Mouse (Mus musculus) ES-Bruce4 (cell line): ENCODE results near the gene Aoc1. TPM values are rescaled to one million over a fixed set of nuclear protein-coding genes. Genes with fewer than 3 reads are reported as not detected.

Experiments
- H3K27ac ChIP-seq: 2 replicates; pipeline ENCODE4 v1.5.1; 2012; ENCODE audit warnings: low read length, inconsistent platforms; ENCODE audit not compliant: insufficient read depth
- H3K27me3 ChIP-seq: 2 replicates; pipeline ENCODE4 v1.6.1; 2012; ENCODE audit warnings: mild to moderate bottlenecking, low read length, inconsistent platforms; ENCODE audit not compliant: control insufficient read depth, poor library complexity, insufficient read depth, severe bottlenecking
- H3K36me3 ChIP-seq: 2 replicates; pipeline ENCODE4 v1.6.1; 2012; ENCODE audit warnings: inconsistent platforms, mild to moderate bottlenecking, low read length, moderate library complexity; ENCODE audit not compliant: control insufficient read depth, poor library complexity, insufficient read depth, severe bottlenecking
- H3K4me1 ChIP-seq: one replicate; pipeline ENCODE4 v1.8.1; 2011; ENCODE audit warnings: low read length; ENCODE audit not compliant: control insufficient read depth, insufficient read depth
- H3K4me3 ChIP-seq: 2 replicates; pipeline ENCODE4 v1.5.1; 2011; ENCODE audit warnings: low read depth, mild to moderate bottlenecking, low read length
- H3K9ac ChIP-seq: 2 replicates; pipeline ENCODE4 v1.6.1; 2012; ENCODE audit warnings: low read depth, mild to moderate bottlenecking, inconsistent platforms; ENCODE audit not compliant: poor library complexity, severe bottlenecking
- H3K9me3 ChIP-seq: replicated peaks from 2 replicates; pipeline ENCODE4 v1.6.1; 2012; ENCODE audit warnings: mild to moderate bottlenecking, low read length, inconsistent platforms; ENCODE audit not compliant: control insufficient read depth, poor library complexity, insufficient read depth, severe bottlenecking
- CTCF ChIP-seq: IDR thresholded peaks from one replicate; pipeline ENCODE4 v1.8.1; 2011; ENCODE audit warnings: low read depth, low read length
- EP300 ChIP-seq: IDR thresholded peaks from 2 replicates; pipeline ENCODE4 v1.6.1; 2011; ENCODE audit warnings: low read depth, low read length; ENCODE audit not compliant: insufficient read depth
- POLR2A ChIP-seq: IDR thresholded peaks from one replicate; pipeline ENCODE4 v1.8.1; 2011; ENCODE audit warnings: low read length; ENCODE audit not compliant: insufficient read depth
- polyA plus RNA-seq: library from polyadenylated mRNA; stranded (reverse); fragments of >200 nt; gene quantifications from 2 replicates; pipeline ENCODE4 v1.2.4, GENCODE M21; 2011; ENCODE audit warnings: low read depth; ENCODE audit not compliant: missing spikeins, insufficient read depth, insufficient read length

Aoc1 gene
- polyA plus RNA-seq, 1 experiment, result 0.30 TPM

DNA sequence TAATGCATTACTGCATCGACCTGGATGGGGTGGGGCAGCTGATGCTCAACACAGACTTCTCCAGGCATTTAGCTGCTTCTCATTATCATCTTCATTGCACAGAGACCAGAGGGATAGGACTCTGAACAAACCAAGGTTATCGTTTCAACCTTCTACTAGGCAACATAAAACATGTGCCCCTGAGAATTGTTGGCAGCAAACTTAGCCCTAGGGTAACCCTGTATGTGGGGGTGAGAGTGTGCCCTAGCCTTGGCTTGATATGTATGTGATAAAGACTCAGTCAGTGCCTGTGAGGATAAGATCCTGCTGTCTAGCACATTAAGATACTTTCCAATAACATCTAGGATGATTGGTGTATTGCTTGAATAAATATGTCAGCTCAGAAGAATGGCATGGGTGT is 76.9 kb downstream of the Aoc1 start:
- no peak overlapping the region for H3K4me3 ChIP-seq
- no peaks in the 10 kb centered on the region for H3K27me3 ChIP-seq
- TF ChIP-seq CTCF (no peak), EP300 (no peak), POLR2A (no peak)
- H3K9ac ChIP-seq, result no peak overlapping the region
- H3K36me3 ChIP-seq, result no peaks in the 10 kb centered on the region
- H3K4me1 ChIP-seq, result no peaks in the 10 kb centered on the region
- H3K9me3 ChIP-seq, result no peaks in the 10 kb centered on the region
- H3K27ac ChIP-seq, result no peak overlapping the region

- H3K9me3 ChIP-seq, result no peaks in the 10 kb centered on the region
- H3K36me3 ChIP-seq, result no peaks in the 10 kb centered on the region
- H3K27ac ChIP-seq, result no peak overlapping the region
- H3K9ac ChIP-seq, result no peak overlapping the region
- no peak overlapping the region for H3K4me3 ChIP-seq
- H3K27me3 ChIP-seq, result no peaks in the 10 kb centered on the region
- TF ChIP-seq EP300, result no peak
- TF ChIP-seq CTCF, result no peak
- no peak for TF ChIP-seq POLR2A
- no peaks in the 10 kb centered on the region for H3K4me1 ChIP-seq
Measured at GRCm38 (mm10) chr6:48950676-48951075, 78.0 kb downstream of the Aoc1 start.

- Histone ChIP-seq H3K9ac (no peak overlapping the region), H3K4me3 (no peak overlapping the region), H3K27ac (no peak overlapping the region), H3K36me3 (no peaks in the 10 kb centered on the region), H3K27me3 (no peaks in the 10 kb centered on the region), H3K4me1 (no peaks in the 10 kb centered on the region), H3K9me3 (no peaks in the 10 kb centered on the region)
- TF ChIP-seq POLR2A (no peak), EP300 (no peak), CTCF (no peak)
Measured at GRCm38 (mm10) chr6:48951630-48952029, 78.9 kb downstream of the Aoc1 start.

GRCm38 (mm10) chr6:48953220-48953619 is 80.5 kb downstream of the Aoc1 start:
- Histone ChIP-seq H3K4me3 (no peak overlapping the region), H3K4me1 (no peaks in the 10 kb centered on the region), H3K27ac (no peak overlapping the region), H3K9me3 (no peaks in the 10 kb centered on the region), H3K36me3 (no peaks in the 10 kb centered on the region), H3K9ac (no peak overlapping the region), H3K27me3 (no peaks in the 10 kb centered on the region)
- TF ChIP-seq POLR2A (no peak), EP300 (no peak), CTCF (no peak)

GRCm38 (mm10) chr6:48954211-48954610 is 81.5 kb downstream of the Aoc1 start:
- no peak overlapping the region for H3K27ac ChIP-seq
- H3K4me3 ChIP-seq, result no peak overlapping the region
- H3K27me3 ChIP-seq, result no peaks in the 10 kb centered on the region
- TF ChIP-seq POLR2A (no peak), EP300 (no peak), CTCF (no peak)
- no peaks in the 10 kb centered on the region for H3K9me3 ChIP-seq
- H3K4me1 ChIP-seq, result no peaks in the 10 kb centered on the region
- H3K9ac ChIP-seq, result no peak overlapping the region
- no peaks in the 10 kb centered on the region for H3K36me3 ChIP-seq

- H3K9ac ChIP-seq, result no peak overlapping the region
Measured at GRCm38 (mm10) chr6:48954946-48955345, 82.2 kb downstream of the Aoc1 start.

DNA sequence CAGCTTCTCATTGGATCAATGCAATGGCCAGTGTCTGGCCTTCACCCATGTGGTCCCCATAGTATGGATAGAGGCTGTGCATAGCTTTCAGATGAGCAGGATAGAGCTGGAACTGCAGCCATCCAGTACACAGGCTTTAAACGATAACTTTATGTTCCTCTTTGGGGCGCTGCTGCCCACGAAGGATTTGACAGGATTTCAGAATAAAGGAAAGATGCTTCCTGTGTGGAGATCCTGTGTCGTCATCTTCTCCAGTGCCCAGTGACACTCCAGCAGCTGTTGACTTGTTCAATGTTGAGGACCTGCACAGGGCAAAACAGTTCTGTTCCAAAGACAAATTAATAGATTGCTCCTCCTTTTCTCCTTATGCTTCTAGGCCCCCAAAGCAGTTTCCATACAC is 84.1 kb downstream of the Aoc1 start:
- TF ChIP-seq EP300 (no peak), CTCF (no peak), POLR2A (no peak)
- Histone ChIP-seq H3K9me3 (no peaks in the 10 kb centered on the region), H3K4me1 (no peaks in the 10 kb centered on the region), H3K27me3 (no peaks in the 10 kb centered on the region), H3K9ac (no peak overlapping the region), H3K4me3 (no peak overlapping the region), H3K27ac (no peak overlapping the region), H3K36me3 (no peaks in the 10 kb centered on the region)

More at GRCm38 (mm10) chr6:48954946-48955345, 82.2 kb downstream of the Aoc1 start:
- Histone ChIP-seq H3K4me1 (no peaks in the 10 kb centered on the region), H3K9me3 (no peaks in the 10 kb centered on the region), H3K27ac (no peak overlapping the region), H3K36me3 (no peaks in the 10 kb centered on the region), H3K27me3 (no peaks in the 10 kb centered on the region), H3K4me3 (no peak overlapping the region)
- no peak for TF ChIP-seq EP300
- TF ChIP-seq POLR2A, result no peak
- TF ChIP-seq CTCF, result peak; percentile 41
